Mouse (Mus musculus): ENCODE measurements around the gene Osbpl10. TPM values are rescaled to one million over a fixed set of nuclear protein-coding genes. Genes with fewer than 3 reads are reported as not detected.

Gene Osbpl10
- polyA plus RNA-seq, 1 experiment from 2014 or later, result 0.90 TPM

GRCm38 (mm10) chr9:115221265-115221664 is 242.9 kb downstream of the Osbpl10 start:
- no peaks in the 10 kb centered on the region for H3K9me3 ChIP-seq (replicated peaks; ENCODE audit: control insufficient read depth, low read length)
- H3K27me3 ChIP-seq (ENCODE audit: control insufficient read depth, insufficient read depth, low read length), result no peaks in the 10 kb centered on the region
- ATAC-seq (replicated peaks; ENCODE audit: insufficient number of reproducible peaks, low FRiP score, low TSS enrichment, low read depth) (no peak), DNase-seq (ENCODE audit: low spot score) (no peak)
- no peak overlapping the region for H3K9ac ChIP-seq (replicated peaks; ENCODE audit: low read length)
- H3K4me3 ChIP-seq (ENCODE audit: low read depth, low read length), result no peak overlapping the region
- no peaks in the 10 kb centered on the region for H3K36me3 ChIP-seq (replicated peaks; ENCODE audit: control insufficient read depth, insufficient read depth, low read depth, low read length)
- no peak overlapping the region for H3K27ac ChIP-seq (replicated peaks; ENCODE audit: low read depth, low read length)
- no peaks in the 10 kb centered on the region for H3K4me1 ChIP-seq (ENCODE audit: control insufficient read depth, insufficient read depth, low read length)
- no peak overlapping the region for H3K4me2 ChIP-seq (ENCODE audit: low read depth, low read length)
- 89% methylated on average over 7 of the region's 7 CpGs for WGBS

GRCm38 (mm10) chr9:115224744-115225354 is 246.5 kb downstream of the Osbpl10 start:
- Histone ChIP-seq H3K9ac (replicated peaks; ENCODE audit: low read length) (no peak overlapping the region), H3K9me3 (replicated peaks; ENCODE audit: control insufficient read depth, low read length) (no peaks in the 10 kb centered on the region), H3K4me1 (ENCODE audit: control insufficient read depth, insufficient read depth, low read length) (no peaks in the 10 kb centered on the region), H3K4me3 (ENCODE audit: low read depth, low read length) (no peak overlapping the region), H3K4me2 (ENCODE audit: low read depth, low read length) (no peak overlapping the region), H3K27me3 (ENCODE audit: control insufficient read depth, insufficient read depth, low read length) (no peaks in the 10 kb centered on the region), H3K36me3 (replicated peaks; ENCODE audit: control insufficient read depth, insufficient read depth, low read depth, low read length) (no peaks in the 10 kb centered on the region), H3K27ac (replicated peaks; ENCODE audit: low read depth, low read length) (no peak overlapping the region)
- ATAC-seq (replicated peaks; ENCODE audit: insufficient number of reproducible peaks, low FRiP score, low TSS enrichment, low read depth) (peak; percentile 26; the same call in 1 of the 2 replicates), DNase-seq (ENCODE audit: low spot score) (no peak)
- 38% methylated on average over 7 of the region's 7 CpGs for WGBS

- H3K9ac ChIP-seq (replicated peaks; ENCODE audit: low read length), result no peak overlapping the region
- H3K36me3 ChIP-seq (replicated peaks; ENCODE audit: control insufficient read depth, insufficient read depth, low read depth, low read length), result no peaks in the 10 kb centered on the region
- DNase-seq (ENCODE audit: low spot score), result no peak
- H3K27ac ChIP-seq (replicated peaks; ENCODE audit: low read depth, low read length), result no peak overlapping the region
- no peaks in the 10 kb centered on the region for H3K4me1 ChIP-seq (ENCODE audit: control insufficient read depth, insufficient read depth, low read length)
- no peak overlapping the region for H3K4me2 ChIP-seq (ENCODE audit: low read depth, low read length)
- ATAC-seq (replicated peaks; ENCODE audit: insufficient number of reproducible peaks, low FRiP score, low TSS enrichment, low read depth), result no peak
- H3K27me3 ChIP-seq (ENCODE audit: control insufficient read depth, insufficient read depth, low read length), result no peaks in the 10 kb centered on the region
- H3K4me3 ChIP-seq (ENCODE audit: low read depth, low read length), result no peak overlapping the region
- H3K9me3 ChIP-seq (replicated peaks; ENCODE audit: control insufficient read depth, low read length), result no peaks in the 10 kb centered on the region
- 75% methylated on average over 4 of the region's 4 CpGs for WGBS
Measured at GRCm38 (mm10) chr9:115229145-115229544, 250.8 kb downstream of the Osbpl10 start.

GRCm38 (mm10) chr9:115229676-115230075 is 251.3 kb downstream of the Osbpl10 start:
- Histone ChIP-seq H3K4me2 (ENCODE audit: low read depth, low read length) (no peak overlapping the region), H3K36me3 (replicated peaks; ENCODE audit: control insufficient read depth, insufficient read depth, low read depth, low read length) (no peaks in the 10 kb centered on the region), H3K27me3 (ENCODE audit: control insufficient read depth, insufficient read depth, low read length) (no peaks in the 10 kb centered on the region), H3K9me3 (replicated peaks; ENCODE audit: control insufficient read depth, low read length) (no peaks in the 10 kb centered on the region), H3K27ac (replicated peaks; ENCODE audit: low read depth, low read length) (no peak overlapping the region), H3K4me1 (ENCODE audit: control insufficient read depth, insufficient read depth, low read length) (no peaks in the 10 kb centered on the region), H3K4me3 (ENCODE audit: low read depth, low read length) (no peak overlapping the region), H3K9ac (replicated peaks; ENCODE audit: low read length) (no peak overlapping the region)
- 62% methylated on average over 10 of the region's 10 CpGs for WGBS
- no peak for DNase-seq (ENCODE audit: low spot score)
- ATAC-seq (replicated peaks; ENCODE audit: insufficient number of reproducible peaks, low FRiP score, low TSS enrichment, low read depth), result no peak

- Histone ChIP-seq H3K36me3 (replicated peaks; ENCODE audit: control insufficient read depth, insufficient read depth, low read depth, low read length) (no peaks in the 10 kb centered on the region), H3K4me2 (ENCODE audit: low read depth, low read length) (no peak overlapping the region), H3K27me3 (ENCODE audit: control insufficient read depth, insufficient read depth, low read length) (no peaks in the 10 kb centered on the region), H3K4me1 (ENCODE audit: control insufficient read depth, insufficient read depth, low read length) (no peaks in the 10 kb centered on the region), H3K9ac (replicated peaks; ENCODE audit: low read length) (no peak overlapping the region), H3K9me3 (replicated peaks; ENCODE audit: control insufficient read depth, low read length) (no peaks in the 10 kb centered on the region), H3K4me3 (ENCODE audit: low read depth, low read length) (no peak overlapping the region), H3K27ac (replicated peaks; ENCODE audit: low read depth, low read length) (no peak overlapping the region)
- DNase-seq (ENCODE audit: low spot score) (no peak), ATAC-seq (replicated peaks; ENCODE audit: insufficient number of reproducible peaks, low FRiP score, low TSS enrichment, low read depth) (no peak)
- whole genome bisulfite sequencing, result 17% methylated on average over 3 of the region's 3 CpGs
Measured at GRCm38 (mm10) chr9:115230141-115230540, 251.8 kb downstream of the Osbpl10 start.

GRCm38 (mm10) chr9:115231476-115231875 is 253.1 kb downstream of the Osbpl10 start:
- ATAC-seq (replicated peaks; ENCODE audit: insufficient number of reproducible peaks, low FRiP score, low TSS enrichment, low read depth) (no peak), DNase-seq (ENCODE audit: low spot score) (no peak)
- H3K9ac ChIP-seq (replicated peaks; ENCODE audit: low read length), result no peak overlapping the region
- H3K36me3 ChIP-seq (replicated peaks; ENCODE audit: control insufficient read depth, insufficient read depth, low read depth, low read length), result no peaks in the 10 kb centered on the region
- WGBS, result 89% methylated on average over 3 of the region's 3 CpGs
- H3K9me3 ChIP-seq (replicated peaks; ENCODE audit: control insufficient read depth, low read length), result no peaks in the 10 kb centered on the region
- H3K4me2 ChIP-seq (ENCODE audit: low read depth, low read length), result no peak overlapping the region
- H3K4me3 ChIP-seq (ENCODE audit: low read depth, low read length), result no peak overlapping the region
- no peaks in the 10 kb centered on the region for H3K27me3 ChIP-seq (ENCODE audit: control insufficient read depth, insufficient read depth, low read length)
- no peaks in the 10 kb centered on the region for H3K4me1 ChIP-seq (ENCODE audit: control insufficient read depth, insufficient read depth, low read length)
- no peak overlapping the region for H3K27ac ChIP-seq (replicated peaks; ENCODE audit: low read depth, low read length)

- ATAC-seq (replicated peaks; ENCODE audit: insufficient number of reproducible peaks, low FRiP score, low TSS enrichment, low read depth) (no peak), DNase-seq (ENCODE audit: low spot score) (no peak)
- WGBS, result 91% methylated on average over 5 of the region's 5 CpGs
- no peak overlapping the region for H3K4me2 ChIP-seq (ENCODE audit: low read depth, low read length)
- H3K4me3 ChIP-seq (ENCODE audit: low read depth, low read length), result no peak overlapping the region
- no peaks in the 10 kb centered on the region for H3K9me3 ChIP-seq (replicated peaks; ENCODE audit: control insufficient read depth, low read length)
- no peak overlapping the region for H3K9ac ChIP-seq (replicated peaks; ENCODE audit: low read length)
- H3K36me3 ChIP-seq (replicated peaks; ENCODE audit: control insufficient read depth, insufficient read depth, low read depth, low read length), result no peaks in the 10 kb centered on the region
- no peaks in the 10 kb centered on the region for H3K4me1 ChIP-seq (ENCODE audit: control insufficient read depth, insufficient read depth, low read length)
- no peak overlapping the region for H3K27ac ChIP-seq (replicated peaks; ENCODE audit: low read depth, low read length)
- no peaks in the 10 kb centered on the region for H3K27me3 ChIP-seq (ENCODE audit: control insufficient read depth, insufficient read depth, low read length)
Measured at GRCm38 (mm10) chr9:115233721-115234120, 255.4 kb downstream of the Osbpl10 start.

GRCm38 (mm10) chr9:115234561-115234960 is 256.2 kb downstream of the Osbpl10 start:
- no peaks in the 10 kb centered on the region for H3K27me3 ChIP-seq (ENCODE audit: control insufficient read depth, insufficient read depth, low read length)
- no peaks in the 10 kb centered on the region for H3K4me1 ChIP-seq (ENCODE audit: control insufficient read depth, insufficient read depth, low read length)
- no peaks in the 10 kb centered on the region for H3K9me3 ChIP-seq (replicated peaks; ENCODE audit: control insufficient read depth, low read length)
- H3K9ac ChIP-seq (replicated peaks; ENCODE audit: low read length), result no peak overlapping the region
- no peak overlapping the region for H3K4me2 ChIP-seq (ENCODE audit: low read depth, low read length)
- DNase-seq (ENCODE audit: low spot score) (no peak), ATAC-seq (replicated peaks; ENCODE audit: insufficient number of reproducible peaks, low FRiP score, low TSS enrichment, low read depth) (no peak)
- WGBS, result 95% methylated on average over 2 of the region's 2 CpGs
- H3K27ac ChIP-seq (replicated peaks; ENCODE audit: low read depth, low read length), result no peak overlapping the region
- H3K4me3 ChIP-seq (ENCODE audit: low read depth, low read length), result no peak overlapping the region
- no peaks in the 10 kb centered on the region for H3K36me3 ChIP-seq (replicated peaks; ENCODE audit: control insufficient read depth, insufficient read depth, low read depth, low read length)

Data from embryonic facial prominence, embryonic 11.5 days (tissue).